Mouse (Mus musculus) stomach, postnatal 0 days (tissue): ENCODE data around the gene Man2a2. TPM values are rescaled to one million over a fixed set of nuclear protein-coding genes. Genes with fewer than 3 reads are reported as not detected.

Source experiments
- ATAC-seq: fragments of 200-750 bp; cut with Nextera tagmentation; 2 replicates; pipeline ENCODE4 v1.8.0; 2017; ENCODE audit not compliant: low FRiP score, low TSS enrichment
- DNase-seq: peaks from one replicate; pipeline ENCODE4 v3.0.0-alpha.2; 2016; ENCODE audit warnings: low spot score
- H3K27ac ChIP-seq: fragments of 300-500 bp; sonication (generic); replicated peaks from 2 replicates; pipeline ENCODE4 v1.5.1; 2014; ENCODE audit warnings: mild to moderate bottlenecking, control low read depth
- H3K27me3 ChIP-seq: fragments of 300-500 bp; sonication (generic); 2 replicates; pipeline ENCODE4 v1.6.1; 2014; ENCODE audit warnings: low read length; ENCODE audit not compliant: control insufficient read depth, insufficient read depth
- H3K36me3 ChIP-seq: fragments of 300-500 bp; sonication (generic); 2 replicates; pipeline ENCODE4 v1.6.1; 2014; ENCODE audit warnings: low read length, mixed read lengths; ENCODE audit not compliant: control insufficient read depth, insufficient read depth
- H3K4me1 ChIP-seq: fragments of 300-500 bp; sonication (generic); replicated peaks from 2 replicates; pipeline ENCODE4 v1.6.1; 2014; ENCODE audit warnings: antibody characterized with exemption; ENCODE audit not compliant: control insufficient read depth, insufficient read depth
- H3K4me2 ChIP-seq: fragments of 300-500 bp; sonication (generic); replicated peaks from 2 replicates; pipeline ENCODE4 v1.6.1; 2014; ENCODE audit warnings: low read depth, mild to moderate bottlenecking, control low read depth, moderate library complexity
- H3K4me3 ChIP-seq: fragments of 300-500 bp; sonication (generic); 2 replicates; pipeline ENCODE4 v1.5.1; 2014; ENCODE audit warnings: low read depth, low read length, control low read depth
- H3K9ac ChIP-seq: fragments of 300-500 bp; sonication (generic); 2 replicates; pipeline ENCODE4 v1.6.1; 2014; ENCODE audit warnings: mild to moderate bottlenecking, low read length, control low read depth, mixed read lengths
- H3K9me3 ChIP-seq: fragments of 300-500 bp; sonication (generic); 2 replicates; pipeline ENCODE4 v1.6.1; 2016; ENCODE audit warnings: low read length; ENCODE audit not compliant: control insufficient read depth
- CTCF ChIP-seq: IDR thresholded peaks from 2 replicates; pipeline ENCODE4 v1.5.1; 2016; ENCODE audit warnings: antibody characterized with exemption, low read depth, mild to moderate bottlenecking, moderate library complexity
- EP300 ChIP-seq: optimal IDR thresholded peaks from 2 replicates; pipeline ENCODE3; 2016; ENCODE audit warnings: antibody characterized with exemption
- WGBS: fragments of 180-500 bp; shearing (Covaris S2); extraction: QIAGEN DNeasy Blood & Tissue Kit; methylation state at CpG from one replicate; pipeline ENCODE4 v1.1.7; 2014; 5-methylcytosine and 5-hydroxymethylcytosine counted together
- polyA plus RNA-seq: library from polyadenylated mRNA; unstranded; fragments of >200 nt; fragmentation: Nextera tagmentation; extraction: Ambion mirVana; gene quantifications from 2 replicates; pipeline ENCODE4 v1.2.1, GENCODE M21; 2015

Man2a2 gene
- polyA plus RNA-seq, 1 experiment from 2014 or later, result 3.6 TPM

- Histone ChIP-seq H3K9me3 (no peaks in the 10 kb centered on the region), H3K9ac (0 out of 2 replicates have a peak overlapping the region, but pooled peaks have one; percentile 18), H3K4me1 (no peaks in the 10 kb centered on the region), H3K27me3 (no peaks in the 10 kb centered on the region), H3K27ac (no peak overlapping the region), H3K36me3 (peaks cover 11% of the 10 kb centered on the region; the same call in 1 of the 2 replicates), H3K4me2 (no peak overlapping the region), H3K4me3 (no peak overlapping the region)
- no peak for DNase-seq
- no peak for TF ChIP-seq EP300
- TF ChIP-seq CTCF, result no peak
- no peak for ATAC-seq
- 92% methylated on average over 4 of the region's 4 CpGs for WGBS
Observed at GRCm38 (mm10) chr7:80318670-80319069, 52.5 kb downstream of the Man2a2 start.

DNA sequence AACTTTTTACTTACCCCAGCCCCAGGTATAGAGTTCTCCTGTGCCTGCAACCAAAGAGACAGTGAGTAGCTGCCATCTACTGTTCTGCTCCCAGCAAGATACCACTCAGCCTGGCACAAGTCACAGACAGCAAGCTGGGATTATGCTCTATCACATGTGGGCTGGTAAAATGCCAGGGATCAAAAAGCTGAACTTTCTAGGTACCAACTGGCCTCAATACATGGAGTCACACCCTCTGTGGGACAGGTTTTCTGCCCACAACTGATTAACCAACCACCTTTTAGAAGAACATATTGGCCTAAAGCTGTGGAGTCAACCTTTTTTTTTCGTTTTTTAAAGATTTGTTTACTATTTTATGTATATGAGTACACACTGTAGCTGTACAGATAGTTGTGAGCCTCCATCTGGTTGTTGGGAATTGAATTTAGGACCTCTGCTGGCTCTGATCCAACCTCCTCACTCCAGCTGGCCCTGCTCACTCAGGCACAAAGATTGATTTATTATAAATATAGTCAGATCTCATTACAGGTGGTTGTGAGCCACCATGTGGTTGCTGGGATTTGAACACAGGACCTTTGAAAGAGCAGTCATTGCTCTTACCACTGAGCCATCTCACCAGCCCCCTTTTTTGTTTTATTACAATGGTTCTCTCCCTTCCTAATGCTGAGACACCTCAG, 53.6 kb downstream of the Man2a2 start:
- Histone ChIP-seq H3K9ac (no peak overlapping the region), H3K27ac (no peak overlapping the region), H3K27me3 (no peaks in the 10 kb centered on the region), H3K4me1 (no peaks in the 10 kb centered on the region), H3K36me3 (peaks cover 13% of the 10 kb centered on the region), H3K4me2 (no peak overlapping the region), H3K4me3 (no peak overlapping the region), H3K9me3 (no peaks in the 10 kb centered on the region)
- 43% methylated on average over 1 of the region's 1 CpGs for WGBS
- TF ChIP-seq EP300, result no peak
- TF ChIP-seq CTCF, result no peak
- no peak for DNase-seq
- ATAC-seq, result no peak

DNA sequence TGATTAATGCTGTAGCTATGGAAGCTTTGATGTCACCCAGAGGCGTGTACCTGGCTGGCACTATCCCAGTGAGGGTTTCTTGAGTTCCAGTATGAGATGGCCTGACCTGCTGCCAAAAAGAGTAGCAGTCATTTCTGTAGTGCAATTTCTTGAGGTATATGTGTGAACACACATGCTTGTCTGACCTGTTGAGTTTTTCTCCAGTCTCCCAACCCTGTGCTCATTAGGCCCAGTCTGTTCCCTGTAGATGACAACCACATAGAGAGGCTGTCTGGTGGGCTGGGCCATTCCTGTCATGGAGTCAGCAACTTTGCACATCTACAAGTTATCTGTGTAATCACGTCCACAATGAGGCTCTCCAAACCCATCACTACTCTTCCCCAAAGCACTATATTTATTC, 55.4 kb downstream of the Man2a2 start:
- TF ChIP-seq CTCF, result no peak
- no peak for TF ChIP-seq EP300
- H3K9ac ChIP-seq, result no peak overlapping the region
- no peaks in the 10 kb centered on the region for H3K4me1 ChIP-seq
- no peak overlapping the region for H3K4me3 ChIP-seq
- ATAC-seq, result no peak
- no peak for DNase-seq
- no peak overlapping the region for H3K4me2 ChIP-seq
- no peak overlapping the region for H3K27ac ChIP-seq
- no peaks in the 10 kb centered on the region for H3K9me3 ChIP-seq
- H3K36me3 ChIP-seq, result peaks cover 16% of the 10 kb centered on the region
- WGBS, result 73% methylated on average over 2 of the region's 2 CpGs
- no peaks in the 10 kb centered on the region for H3K27me3 ChIP-seq

GRCm38 (mm10) chr7:80310771-80311170, 60.4 kb downstream of the Man2a2 start:
- H3K36me3 ChIP-seq, result peaks cover 18% of the 10 kb centered on the region
- no peak overlapping the region; the same call in 1 of the 2 replicates for H3K9ac ChIP-seq
- 81% methylated on average over 7 of the region's 7 CpGs for WGBS
- no peak overlapping the region for H3K4me2 ChIP-seq
- H3K4me1 ChIP-seq, result no peaks in the 10 kb centered on the region
- H3K27me3 ChIP-seq, result no peaks in the 10 kb centered on the region
- DNase-seq (no peak), ATAC-seq (no peak)
- no peak overlapping the region for H3K27ac ChIP-seq
- no peak overlapping the region for H3K4me3 ChIP-seq
- no peaks in the 10 kb centered on the region for H3K9me3 ChIP-seq
- no peak for TF ChIP-seq CTCF
- no peak for TF ChIP-seq EP300

DNA sequence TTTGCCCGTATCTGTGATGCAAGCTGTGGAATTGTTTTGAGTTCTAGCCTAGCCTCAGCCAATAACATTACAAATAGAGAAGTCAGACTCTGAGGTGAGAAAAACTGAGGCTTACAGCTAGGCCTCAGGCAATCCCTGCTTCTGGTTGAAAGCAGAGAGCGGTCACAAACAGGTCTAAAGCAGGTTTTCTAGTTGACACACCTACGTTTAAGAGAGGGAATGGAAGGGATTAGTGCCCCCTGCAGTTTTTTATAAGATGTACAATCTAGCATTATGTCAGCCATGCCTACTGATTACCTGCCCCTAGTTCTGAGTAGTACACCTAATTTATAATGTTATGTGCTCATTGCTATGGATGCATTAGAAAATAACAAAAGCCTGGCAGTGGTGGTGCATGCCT, 63.4 kb downstream of the Man2a2 start:
- Histone ChIP-seq H3K4me2 (no peak overlapping the region), H3K9me3 (no peaks in the 10 kb centered on the region), H3K9ac (no peak overlapping the region), H3K4me1 (no peaks in the 10 kb centered on the region), H3K27me3 (no peaks in the 10 kb centered on the region), H3K27ac (no peak overlapping the region), H3K4me3 (no peak overlapping the region), H3K36me3 (0 out of 2 replicates have a peak, but pooled peaks cover 10% of the 10 kb centered on the region)
- 67% methylated on average over 3 of the region's 3 CpGs for WGBS
- TF ChIP-seq EP300 (no peak), CTCF (peak; percentile 49; the same call in 1 of the 2 replicates)
- ATAC-seq (no peak), DNase-seq (no peak)

GRCm38 (mm10) chr7:80301522-80301921, 69.7 kb downstream of the Man2a2 start:
- ATAC-seq (no peak), DNase-seq (no peak)
- Histone ChIP-seq H3K4me1 (no peaks in the 10 kb centered on the region), H3K9me3 (no peaks in the 10 kb centered on the region), H3K9ac (no peak overlapping the region), H3K36me3 (0 out of 2 replicates have a peak, but pooled peaks cover 3% of the 10 kb centered on the region), H3K4me3 (no peak overlapping the region), H3K27ac (no peak overlapping the region), H3K27me3 (no peaks in the 10 kb centered on the region), H3K4me2 (no peak overlapping the region)
- no peak for TF ChIP-seq EP300
- peak; percentile 43 for TF ChIP-seq CTCF
- WGBS, result 81% methylated on average over 2 of the region's 2 CpGs
